Mouse (Mus musculus): ENCODE measurements around the gene Cat. TPM values are rescaled to one million over a fixed set of nuclear protein-coding genes. Genes with fewer than 3 reads are reported as not detected.

Gene Cat
- total RNA-seq, 2 experiments from 2014 or later = 83.3 to 108 TPM

DNA sequence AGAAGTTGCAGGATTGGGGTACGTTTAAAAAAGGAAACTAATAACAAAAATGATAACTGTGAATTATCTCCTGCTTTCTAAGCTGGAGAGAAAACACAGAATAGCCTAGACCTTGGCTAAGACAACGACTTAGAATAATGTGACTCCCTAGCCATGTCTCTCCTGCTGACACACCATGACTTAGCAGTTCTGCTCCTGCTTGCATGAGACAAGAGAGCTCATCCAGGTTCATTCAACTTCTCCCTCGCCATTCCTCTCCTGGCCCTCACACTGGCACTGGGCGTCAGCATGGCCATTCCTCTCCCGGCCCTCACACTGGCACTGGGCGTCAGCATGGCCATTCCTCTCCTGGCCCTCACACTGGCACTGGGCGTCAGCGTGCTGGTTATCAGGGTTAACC is 4.7 kb downstream of the Cat start:
- no peak for DNase-seq
- intact Hi-C loops (cut with DNase I) = no loop called here

DNA sequence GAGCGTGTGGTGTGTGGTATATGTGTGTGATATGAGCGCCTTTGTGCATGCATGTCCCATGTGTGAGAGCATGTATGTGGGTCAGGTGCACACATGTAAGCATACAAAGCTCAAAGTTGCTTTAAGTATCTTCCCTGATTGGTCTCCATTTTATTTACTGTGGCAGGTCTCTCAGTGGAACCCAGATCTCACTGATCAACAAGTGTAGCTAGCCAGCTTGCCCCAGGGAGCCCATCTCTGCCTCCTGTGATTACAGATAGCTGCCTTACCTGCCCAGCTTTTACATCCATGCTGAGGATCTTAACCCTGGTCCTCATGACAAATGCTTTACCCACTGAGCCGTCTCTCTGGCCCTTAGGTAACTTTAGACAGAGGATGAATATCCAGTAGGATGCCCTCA is 6.6 kb downstream of the Cat start:
- intact Hi-C loops (cut with DNase I) = no loop called here
- no peak for DNase-seq

DNA sequence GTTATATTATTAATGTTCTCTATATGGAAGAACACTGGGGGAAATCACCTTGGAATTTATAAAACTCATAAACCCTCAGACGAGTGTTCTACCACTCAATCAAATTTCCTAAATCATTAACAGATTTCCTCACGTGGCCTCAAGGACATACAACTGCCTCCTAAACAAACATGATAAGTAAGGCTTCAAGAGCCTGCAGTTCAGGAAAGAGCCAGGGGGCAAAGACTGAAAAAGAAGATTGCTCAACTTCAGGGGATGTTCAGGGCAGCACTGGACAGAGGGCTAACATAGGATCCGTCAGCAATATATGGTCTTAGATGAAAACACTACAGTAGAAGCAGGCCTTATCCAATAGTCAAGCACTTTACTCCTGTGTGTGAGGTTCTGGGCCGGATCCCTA is 7.5 kb downstream of the Cat start:
- intact Hi-C loops (cut with DNase I) = no loop called here
- DNase-seq = no peak

DNA sequence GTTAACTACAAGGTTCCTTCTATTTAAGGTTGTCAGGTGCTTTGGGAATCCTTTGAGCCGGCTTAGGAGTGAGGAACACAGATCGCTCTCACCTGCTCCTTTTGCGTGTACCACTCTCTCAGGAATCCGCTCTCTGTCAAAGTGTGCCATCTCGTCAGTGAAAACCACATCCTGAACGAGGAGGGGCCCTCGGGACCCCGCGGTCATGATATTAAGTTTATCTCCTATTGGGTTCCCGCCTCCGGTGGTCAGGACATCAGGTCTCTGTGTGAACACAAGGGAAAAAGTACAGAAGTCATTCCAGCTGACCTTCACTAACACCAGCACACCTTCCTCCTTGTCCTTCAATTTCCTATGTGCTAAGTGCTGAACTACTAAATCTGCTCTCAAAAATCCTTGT is 8.3 kb downstream of the Cat start:
- no peak for DNase-seq
- intact Hi-C loops (cut with DNase I) = no loop called here

DNA sequence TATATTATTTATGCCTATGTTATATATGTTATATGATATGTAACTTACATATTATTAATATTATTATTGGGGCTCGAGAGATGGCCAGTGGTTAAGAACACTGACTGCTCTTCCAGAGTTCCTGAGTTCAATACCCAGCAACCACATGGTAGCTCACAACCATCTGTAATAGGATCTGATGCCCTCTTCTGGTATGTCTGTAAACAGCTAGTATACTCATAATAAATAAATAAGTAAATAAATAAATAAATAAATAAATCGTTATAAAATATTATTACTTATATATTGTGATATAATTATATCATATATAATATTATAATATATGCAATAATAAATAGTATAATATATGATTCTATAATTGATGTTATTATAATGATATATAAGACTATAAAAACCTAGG is 8.8 kb downstream of the Cat start:
- intact Hi-C loops (cut with DNase I) = no loop called here
- no peak for DNase-seq

DNA sequence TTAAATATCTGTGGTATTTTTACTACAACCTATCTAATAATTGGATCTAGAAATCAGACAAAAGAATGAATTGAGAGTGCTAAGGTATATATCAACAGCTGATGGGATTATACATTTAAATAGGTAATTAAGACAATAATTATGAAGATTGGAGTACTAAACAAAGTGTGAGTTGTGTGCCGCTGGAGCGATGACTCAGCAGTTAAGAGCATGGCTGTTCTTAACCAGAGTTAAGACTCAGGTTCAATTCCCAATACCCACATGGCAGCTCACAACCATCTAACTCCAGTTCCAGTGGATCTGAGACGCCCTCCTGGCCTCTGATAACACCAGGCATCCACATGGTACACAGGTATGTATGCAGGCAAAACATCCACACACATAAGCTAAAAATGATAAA is 11.6 kb downstream of the Cat start:
- no peak for DNase-seq
- intact Hi-C loops (cut with DNase I) = no loop called here

DNA sequence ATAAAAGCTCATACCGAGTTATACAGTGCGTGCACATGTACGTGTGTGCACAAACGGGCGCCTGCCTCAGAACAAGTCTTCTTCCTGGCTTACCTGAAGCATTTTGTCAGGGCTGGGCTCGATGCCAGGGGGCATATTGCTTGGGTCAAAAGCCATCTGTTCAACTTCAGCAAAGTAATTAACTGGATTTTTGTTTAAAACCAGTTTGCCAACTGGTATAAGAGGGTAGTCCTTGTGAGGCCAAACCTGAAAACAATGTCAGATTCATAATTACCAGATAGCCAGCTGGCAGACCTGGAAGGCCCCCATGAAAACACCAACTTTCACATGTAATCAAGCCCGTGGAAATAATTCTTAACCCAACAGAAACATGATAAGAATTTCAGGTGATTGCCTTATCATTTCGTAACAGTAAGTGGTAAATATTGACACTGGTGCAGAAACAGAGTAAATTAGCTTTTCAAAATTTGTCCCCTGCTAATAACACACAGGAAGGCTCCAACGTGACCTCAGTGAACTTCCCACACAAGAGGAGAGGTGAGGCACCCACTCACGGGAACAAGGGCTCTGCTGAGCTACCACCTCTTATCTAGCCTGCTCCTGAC is 17.9 kb downstream of the Cat start:
- intact Hi-C loops (cut with DNase I) = loop anchor here (10.0 kb wide), 1 partner anchor 258 kb away; no protein-coding TSS in a partner anchor
- no peak for DNase-seq

DNA sequence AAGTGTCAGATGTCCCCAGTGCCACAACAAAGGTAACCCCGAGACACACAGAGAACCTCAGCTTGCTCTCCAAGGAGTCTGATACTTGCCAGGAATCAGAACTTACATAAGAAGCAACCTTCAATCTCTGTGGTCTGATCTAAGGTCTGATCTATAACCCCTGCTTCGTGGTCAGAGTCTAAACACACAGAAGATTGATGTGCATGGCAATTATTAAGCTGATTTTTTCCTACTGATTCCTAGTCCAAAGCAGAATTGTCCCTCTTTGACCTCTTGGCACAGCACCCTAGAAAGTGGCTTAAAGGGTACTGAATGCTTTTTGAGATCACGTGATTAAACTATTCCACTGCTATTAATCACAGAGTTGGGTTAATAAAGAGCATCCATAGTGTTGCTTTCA is 18.7 kb downstream of the Cat start:
- intact Hi-C loops (cut with DNase I) = loop anchor here (10.0 kb wide), 1 partner anchor 259 kb away; no protein-coding TSS in a partner anchor

DNA sequence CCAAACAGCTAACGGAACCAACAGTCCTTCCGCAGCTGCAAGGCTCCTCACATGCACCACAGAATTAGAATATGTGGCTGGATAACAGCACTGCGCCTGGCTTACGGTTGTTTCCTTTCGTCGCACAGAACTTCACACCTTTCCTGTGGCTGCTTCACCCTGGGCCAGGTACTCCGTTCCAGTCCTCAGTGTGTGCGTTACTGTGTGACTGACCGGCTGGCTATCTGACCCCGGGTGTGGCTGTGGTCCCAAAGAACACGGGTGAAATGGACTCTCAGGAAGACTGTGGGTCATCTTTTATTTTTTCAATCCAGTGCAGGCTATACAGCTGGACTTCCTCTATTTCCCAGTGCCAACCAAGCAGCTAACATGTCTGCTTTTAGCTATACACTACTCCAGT is 19.5 kb downstream of the Cat start:
- no peak for DNase-seq
- intact Hi-C loops (cut with DNase I) = loop anchor here (10.0 kb wide), 1 partner anchor 259 kb away; no protein-coding TSS in a partner anchor

More for the DNA sequence above, 18.7 kb downstream of the Cat start:
- DNase-seq = no peak

DNA sequence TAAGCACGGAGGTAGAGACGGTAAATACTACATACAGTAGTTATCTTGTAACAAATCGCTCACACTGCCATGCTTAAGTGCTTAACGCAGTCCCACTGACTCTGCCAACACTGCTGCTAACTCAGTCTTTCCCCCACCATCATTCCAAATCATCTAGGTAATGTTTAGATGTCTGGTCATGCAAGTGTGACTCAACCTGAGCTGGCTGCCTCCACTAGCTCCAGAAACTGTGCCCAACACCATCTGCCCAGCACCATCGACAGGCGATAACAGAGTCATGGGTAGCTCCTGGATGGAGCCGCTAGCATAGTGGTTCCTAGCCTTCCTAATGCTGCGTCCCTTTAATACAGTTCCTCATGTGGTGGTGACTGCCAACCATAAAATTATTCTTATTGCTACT is 20.4 kb downstream of the Cat start:
- intact Hi-C loops (cut with DNase I) = loop anchor here (10.0 kb wide), 1 partner anchor 260 kb away; no protein-coding TSS in a partner anchor
- DNase-seq = no peak

DNA sequence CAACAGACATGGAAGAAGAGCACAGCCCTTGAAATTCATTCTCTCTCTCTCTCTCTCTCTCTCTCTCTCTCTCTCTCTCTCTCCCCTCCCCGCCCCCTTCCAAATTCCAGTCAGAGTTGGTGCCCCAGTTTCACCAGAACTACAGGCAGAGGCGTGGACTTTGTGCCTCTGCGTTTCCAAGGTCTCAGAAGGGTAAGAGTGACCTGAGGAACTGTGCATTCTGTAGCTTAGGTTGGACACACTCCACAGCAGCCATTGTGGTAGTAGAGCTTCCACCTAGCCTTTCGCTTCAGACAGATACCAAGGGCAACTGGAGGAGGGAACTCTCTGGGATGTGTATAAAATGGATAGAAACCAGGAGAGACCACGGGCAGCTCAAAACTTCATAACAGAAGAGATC is 22.2 kb downstream of the Cat start:
- intact Hi-C loops (cut with DNase I) = loop anchor here (10.0 kb wide), 1 partner anchor 262 kb away; no protein-coding TSS in a partner anchor
- no peak for DNase-seq

DNA sequence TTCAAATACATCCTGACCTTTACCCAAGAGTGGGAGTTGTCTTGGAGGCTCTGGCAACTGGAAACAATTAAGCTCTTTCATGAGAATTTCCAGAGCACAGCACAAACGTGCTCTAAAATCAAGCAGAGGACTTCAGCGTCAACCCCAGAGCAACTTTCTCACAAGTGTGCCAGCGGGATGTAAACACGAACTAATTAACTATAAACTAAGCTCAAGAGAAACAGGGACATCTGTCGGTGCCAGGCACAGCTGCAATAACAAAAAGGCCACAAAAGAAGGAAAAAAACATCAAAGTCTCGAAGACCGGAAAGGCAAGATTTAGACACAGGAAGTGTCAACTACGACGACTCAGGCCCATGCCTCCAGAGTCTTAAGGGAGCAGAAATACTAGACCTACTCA is 23.2 kb downstream of the Cat start:
- intact Hi-C loops (cut with DNase I) = loop anchor here (10.0 kb wide), 1 partner anchor 263 kb away; no protein-coding TSS in a partner anchor
- no peak for DNase-seq

DNA sequence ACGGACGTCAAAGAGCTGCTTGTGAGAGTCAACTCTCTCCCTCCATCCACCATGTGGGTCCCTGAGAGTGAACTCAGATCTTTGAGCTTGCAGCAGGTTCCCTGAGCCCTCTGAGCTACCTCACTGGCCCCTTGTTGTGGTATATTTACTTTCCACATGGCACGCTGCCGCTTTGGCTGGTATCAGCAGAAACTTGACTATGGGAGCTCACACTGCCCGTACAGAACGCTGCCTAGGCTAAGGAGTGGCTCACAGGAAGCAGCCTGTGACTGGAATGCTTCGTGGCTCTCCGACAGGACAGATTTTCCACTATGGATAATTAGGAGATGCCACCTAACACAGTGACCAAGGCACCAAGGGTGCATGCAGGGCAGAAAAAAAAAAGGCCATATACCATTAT is 23.8 kb downstream of the Cat start:
- intact Hi-C loops (cut with DNase I) = loop anchor here (10.0 kb wide), 1 partner anchor 264 kb away; no protein-coding TSS in a partner anchor
- DNase-seq = no peak

DNA sequence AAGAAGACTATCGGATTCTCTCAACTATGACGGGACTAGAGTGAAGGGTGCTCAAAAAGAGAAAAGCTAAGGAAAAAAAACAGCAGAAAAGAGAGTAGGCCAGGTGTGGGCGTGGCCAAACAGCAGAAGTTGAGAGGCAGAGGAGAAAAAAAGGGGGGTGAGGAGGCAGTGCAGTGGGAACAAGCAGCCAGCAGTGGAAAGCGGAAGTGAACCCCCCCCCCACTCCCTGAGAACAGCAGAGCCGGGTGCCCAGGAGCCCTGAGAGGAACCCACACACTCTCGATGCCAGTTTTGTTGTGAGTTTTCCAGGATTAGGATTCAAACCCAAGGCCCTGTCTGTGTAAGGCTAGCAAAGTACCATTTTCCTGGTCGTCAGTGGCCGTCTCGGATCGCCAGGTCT is 25.9 kb downstream of the Cat start:
- intact Hi-C loops (cut with DNase I) = loop anchor here (10.0 kb wide), 1 partner anchor 286 kb away; no protein-coding TSS in a partner anchor
- no peak for DNase-seq

DNA sequence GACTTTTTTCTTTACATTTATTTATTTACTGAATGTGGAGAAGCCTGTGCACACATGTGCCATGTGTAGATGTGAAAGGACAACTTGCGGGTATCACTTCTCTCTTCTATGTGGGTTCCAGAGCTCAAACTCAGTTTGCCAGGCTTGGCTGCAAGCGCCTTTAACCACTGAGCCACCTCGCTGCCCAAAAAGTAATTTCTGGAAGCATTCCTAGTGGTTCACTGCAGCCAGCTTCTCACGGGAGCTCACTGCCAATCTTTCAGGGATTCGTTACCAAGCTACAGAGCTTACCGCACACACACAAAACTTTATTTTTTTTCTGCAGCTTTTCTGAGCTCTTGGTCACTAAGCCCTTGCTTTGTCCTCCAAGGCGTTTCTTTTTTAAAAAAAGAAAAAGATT is 27.3 kb downstream of the Cat start:
- no peak for DNase-seq
- intact Hi-C loops (cut with DNase I) = loop anchor here (10.0 kb wide), 1 partner anchor 287 kb away; no protein-coding TSS in a partner anchor

DNA sequence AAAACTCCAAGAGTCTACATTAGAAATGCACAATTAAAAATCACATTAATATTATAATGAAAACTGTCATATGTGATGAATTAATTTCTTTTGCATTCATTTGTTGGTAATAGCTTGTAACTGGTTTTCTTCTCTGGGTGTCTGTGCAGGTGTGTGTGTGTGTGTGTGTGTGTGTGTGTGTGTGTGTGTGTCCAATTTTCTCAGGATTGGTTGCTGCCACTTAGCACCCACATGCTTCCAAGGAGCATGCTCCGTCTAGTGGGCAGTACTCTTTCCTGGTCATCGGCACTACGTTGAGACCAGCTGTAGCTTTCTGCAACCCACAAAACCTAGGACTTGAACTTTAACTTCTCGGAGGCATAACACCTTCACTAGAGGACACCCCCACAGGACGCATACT is 27.9 kb downstream of the Cat start:
- intact Hi-C loops (cut with DNase I) = loop anchor here (10.0 kb wide), 1 partner anchor 288 kb away; no protein-coding TSS in a partner anchor

DNA sequence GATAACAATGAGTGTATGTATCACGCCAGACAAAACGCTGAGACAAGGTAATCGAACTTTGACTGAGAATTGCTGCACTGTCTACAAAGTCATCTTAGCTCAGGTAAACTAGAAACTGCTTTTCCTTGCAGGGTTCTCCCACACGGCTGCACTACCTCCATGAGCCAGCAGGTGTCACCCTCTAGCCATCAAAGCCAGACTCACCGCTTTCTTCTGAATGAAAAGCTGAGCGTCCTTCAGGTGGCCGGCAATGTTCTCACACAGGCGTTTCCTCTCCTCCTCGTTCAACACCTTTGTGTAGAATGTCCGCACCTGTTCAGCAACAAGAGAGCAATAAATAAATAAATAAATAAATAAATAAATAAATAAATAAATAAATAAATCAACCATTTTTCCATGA is 28.3 kb downstream of the Cat start:
- intact Hi-C loops (cut with DNase I) = loop anchor here (1.0 to 10.0 kb wide), 2 partner anchors 91 to 288 kb away; no protein-coding TSS in a partner anchor

More for the DNA sequence above, 27.9 kb downstream of the Cat start:
- DNase-seq = no peak

DNA sequence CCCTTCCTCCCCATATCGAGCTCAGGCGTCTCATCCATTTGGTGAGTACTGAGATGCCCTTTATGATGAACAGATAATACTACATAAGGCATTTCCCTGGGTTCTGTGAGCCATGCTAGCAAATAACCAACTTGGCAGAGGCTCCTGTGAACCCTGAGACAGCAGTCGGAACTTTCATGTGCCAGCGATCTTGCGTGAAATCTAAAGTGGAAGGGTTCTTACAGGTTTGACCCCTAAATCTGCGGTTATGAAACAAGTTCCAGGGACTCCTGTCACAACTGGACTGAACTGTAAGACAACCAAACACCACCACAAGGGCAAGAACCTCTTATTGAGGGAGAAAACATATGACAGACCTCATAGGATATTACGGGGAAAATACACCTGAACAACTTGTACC is 29.2 kb downstream of the Cat start:
- DNase-seq = no peak
- intact Hi-C loops (cut with DNase I) = loop anchor here (1.0 to 10.0 kb wide), 2 partner anchors 92 to 289 kb away; no protein-coding TSS in a partner anchor

More for the DNA sequence above, 28.3 kb downstream of the Cat start:
- DNase-seq = peak; percentile 75 to 77

DNA sequence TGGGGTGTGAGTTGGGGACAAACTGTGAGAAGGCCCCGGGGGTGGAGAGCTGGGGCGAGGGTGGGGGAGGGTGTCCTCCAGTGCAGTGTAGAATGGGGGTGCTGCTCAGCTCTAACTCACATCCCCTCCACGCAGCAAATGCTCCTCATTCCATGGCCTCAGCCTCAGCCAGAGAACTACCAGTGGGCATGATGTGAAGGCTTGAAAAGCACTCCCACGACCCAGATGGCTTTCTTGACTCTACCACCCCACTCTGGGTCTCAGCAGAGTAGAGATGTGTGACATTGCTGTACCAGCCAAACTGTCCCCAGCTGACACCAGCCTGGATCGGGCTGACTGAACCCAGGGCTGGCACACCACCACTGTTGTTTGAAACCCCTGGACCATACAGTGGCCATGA is 32.4 kb downstream of the Cat start:
- intact Hi-C loops (cut with DNase I) = loop anchor here (10.0 kb wide), 1 partner anchor 292 kb away; no protein-coding TSS in a partner anchor

DNA sequence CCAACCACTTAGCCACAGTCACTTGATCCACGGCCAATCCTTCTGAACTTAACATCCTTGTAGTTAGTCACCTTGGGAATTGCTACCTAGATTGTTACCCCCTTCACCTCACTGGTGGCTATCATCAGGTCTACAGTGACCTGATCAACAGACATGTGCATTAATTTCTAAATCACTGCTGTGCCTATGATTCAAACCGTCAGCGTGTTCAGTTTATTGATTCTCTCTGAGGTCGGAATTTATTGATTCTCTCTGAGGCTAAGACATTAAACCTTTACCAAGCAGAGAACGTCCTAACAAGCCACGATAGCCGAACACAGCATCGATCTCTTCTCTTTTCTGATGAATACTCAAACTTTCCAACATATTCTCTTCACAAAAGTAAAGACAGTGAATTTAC is 34.7 kb downstream of the Cat start:
- intact Hi-C loops (cut with DNase I) = loop anchor here (10.0 kb wide), 1 partner anchor 295 kb away; no protein-coding TSS in a partner anchor
- DNase-seq = no peak

More for the DNA sequence above, 32.4 kb downstream of the Cat start:
- DNase-seq = no peak

DNA sequence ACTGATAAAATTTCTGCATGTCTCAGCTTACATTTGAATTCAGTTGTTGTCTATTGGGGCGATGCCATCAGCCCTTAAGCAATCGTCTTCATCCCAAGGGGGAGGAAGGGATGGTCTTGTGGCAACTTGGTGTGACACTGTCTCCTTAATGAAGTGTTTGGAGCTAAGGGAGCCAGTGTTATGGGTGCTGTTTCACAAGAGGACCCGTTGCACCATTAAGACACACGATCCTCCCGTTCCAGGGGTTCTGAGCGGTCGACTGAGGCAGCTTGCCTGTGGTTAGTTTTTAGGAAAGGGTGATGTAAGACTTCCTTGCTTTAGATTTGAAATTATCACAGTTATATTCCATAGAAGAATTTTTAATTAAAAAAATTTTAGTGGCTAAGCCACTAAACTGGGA is 35.1 kb downstream of the Cat start:
- no peak for DNase-seq
- intact Hi-C loops (cut with DNase I) = loop anchor here (10.0 kb wide), 1 partner anchor 295 kb away; no protein-coding TSS in a partner anchor

Data from gastrocnemius, postnatal 36 days (tissue).